Mouse (Mus musculus): ENCODE data around the gene 1600002K03Rik. TPM values are rescaled to one million over a fixed set of nuclear protein-coding genes. Genes with fewer than 3 reads are reported as not detected.
"Not testable (repeated sequence)": the region's sequence is repeated elsewhere in the genome, so short reads cannot be mapped to it uniquely, and the experiment has no call there.

Gene 1600002K03Rik
- total RNA-seq, 2 experiments from 2014 or later = 4.2 to 5.7 TPM

DNA sequence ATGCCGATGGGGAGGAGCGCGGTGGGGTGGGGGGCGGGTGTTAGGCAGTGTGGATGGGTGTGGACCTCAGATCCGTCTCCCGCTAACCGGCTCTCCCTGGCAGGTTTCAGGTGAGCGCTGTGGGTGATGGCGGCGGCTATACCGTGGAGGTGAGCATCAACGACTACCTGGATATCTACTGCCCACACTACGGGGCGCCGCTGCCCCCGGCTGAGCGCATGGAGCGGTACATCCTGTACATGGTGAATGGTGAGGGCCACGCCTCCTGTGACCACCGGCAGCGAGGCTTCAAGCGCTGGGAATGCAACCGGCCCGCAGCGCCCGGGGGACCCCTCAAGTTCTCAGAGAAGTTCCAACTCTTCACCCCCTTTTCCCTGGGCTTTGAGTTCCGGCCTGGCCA is 13.9 kb downstream of the 1600002K03Rik start:
- no peak for DNase-seq

- DNase-seq = no peak
These were observed 15.0 kb downstream of the 1600002K03Rik start for GRCm38 (mm10) chr10:80187739-80188138.

DNA sequence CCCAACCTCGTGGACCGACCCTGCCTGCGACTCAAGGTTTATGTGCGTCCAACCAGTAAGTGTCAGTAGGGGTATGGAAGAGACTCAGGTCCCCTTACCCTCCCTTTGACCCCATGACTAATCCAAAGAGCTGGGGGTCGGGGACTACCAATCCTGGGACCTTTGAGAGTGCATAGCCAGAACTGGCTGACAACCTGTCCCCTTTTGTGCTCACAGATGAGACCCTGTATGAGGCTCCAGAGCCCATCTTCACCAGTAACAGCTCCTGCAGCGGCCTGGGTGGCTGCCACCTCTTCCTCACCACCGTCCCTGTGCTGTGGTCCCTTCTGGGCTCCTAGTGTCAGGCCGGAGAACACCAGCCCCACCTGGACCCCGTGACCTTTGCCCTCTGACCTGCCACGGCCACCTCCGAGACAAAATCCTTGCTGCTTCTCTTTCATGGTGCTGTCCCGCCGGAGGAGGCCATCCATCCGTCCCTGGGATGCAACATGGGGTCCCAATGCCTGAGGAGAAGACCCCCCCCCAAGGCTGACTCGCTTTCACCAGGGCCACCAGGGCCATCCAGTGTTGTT is 15.8 kb downstream of the 1600002K03Rik start:
- no peak for DNase-seq

DNA sequence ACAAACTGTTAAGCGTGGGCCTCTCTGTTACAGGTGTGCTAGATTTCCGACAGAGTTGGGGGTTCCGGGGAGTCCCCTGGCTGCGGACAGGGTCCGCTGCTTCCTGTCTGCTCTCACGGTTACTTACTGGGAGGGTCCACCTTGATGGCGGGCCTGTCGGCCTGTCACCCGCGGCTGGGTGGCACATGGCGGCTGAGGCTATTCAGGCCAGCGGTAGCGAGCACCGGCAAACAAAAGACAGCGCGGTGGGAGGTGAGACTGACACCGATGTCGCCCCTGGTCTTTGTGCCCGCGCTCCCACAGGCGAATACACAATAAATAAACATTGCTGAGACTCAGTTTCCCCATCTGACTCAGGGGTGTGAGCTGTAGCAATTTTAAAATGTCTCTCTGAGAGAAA is 17.3 kb downstream of the 1600002K03Rik start:
- no peak for DNase-seq

GRCm38 (mm10) chr10:80190491-80191051 is 17.8 kb downstream of the 1600002K03Rik start:
- peak in 1 of 2 experiments; percentile 51 for DNase-seq

- no peak for DNase-seq
These were observed 21.2 kb downstream of the 1600002K03Rik start for GRCm38 (mm10) chr10:80193976-80194375.

GRCm38 (mm10) chr10:80194441-80194840 is 21.7 kb downstream of the 1600002K03Rik start:
- no peak for DNase-seq

- DNase-seq = no peak
These were observed 23.4 kb downstream of the 1600002K03Rik start for GRCm38 (mm10) chr10:80196167-80196566.

DNA sequence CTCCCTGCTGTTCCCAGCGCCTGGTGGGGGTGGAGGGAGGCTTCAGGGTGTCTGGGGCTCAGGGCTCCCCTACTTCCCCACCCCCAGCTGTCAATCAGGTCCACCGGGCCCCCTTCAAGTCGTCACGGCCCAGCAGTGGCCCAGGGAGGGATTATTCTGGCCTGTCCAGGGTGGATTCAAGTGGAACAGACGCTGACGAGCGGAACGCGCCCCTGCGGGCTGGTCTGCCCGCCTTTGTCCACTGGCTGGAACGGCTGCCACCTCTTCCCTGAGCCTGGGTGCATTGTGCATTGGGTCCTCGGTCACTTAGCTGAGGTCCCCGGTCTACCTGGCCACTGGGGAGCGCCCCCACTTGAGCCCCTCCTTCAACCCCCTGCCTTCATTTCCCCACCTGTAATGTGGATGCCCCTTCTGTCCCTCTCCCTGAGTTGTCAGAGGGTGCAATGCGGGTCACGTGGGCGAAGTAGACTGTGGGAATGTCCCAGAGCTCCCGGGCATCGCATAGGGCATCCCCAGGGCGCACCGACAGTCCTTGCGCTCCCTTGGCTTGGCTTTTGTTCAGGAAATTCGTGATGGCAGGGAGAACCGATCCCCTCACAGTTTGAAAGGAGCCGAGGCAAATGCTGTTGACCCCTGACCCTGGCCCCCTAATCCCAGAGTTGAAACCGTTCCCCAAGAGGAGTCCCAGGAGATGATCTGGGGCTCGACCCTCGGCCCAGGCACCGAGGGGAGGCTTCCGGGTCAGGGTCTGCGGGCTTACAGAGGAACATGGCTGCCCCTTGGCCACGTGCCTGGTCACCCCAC is 24.2 kb downstream of the 1600002K03Rik start:
- DNase-seq = no peak

GRCm38 (mm10) chr10:80199440-80200008 is 26.8 kb downstream of the 1600002K03Rik start:
- peak; percentile 88 to 89 for DNase-seq

GRCm38 (mm10) chr10:80200485-80200884 is 27.7 kb downstream of the 1600002K03Rik start:
- DNase-seq = no peak

GRCm38 (mm10) chr10:80204055-80204454 is 31.3 kb downstream of the 1600002K03Rik start:
- DNase-seq = no peak

GRCm38 (mm10) chr10:80207201-80207600 is 34.5 kb downstream of the 1600002K03Rik start:
- no peak for DNase-seq

GRCm38 (mm10) chr10:80207676-80208075 is 34.9 kb downstream of the 1600002K03Rik start:
- no peak for DNase-seq

GRCm38 (mm10) chr10:80208248-80208647 is 35.5 kb downstream of the 1600002K03Rik start:
- no peak for DNase-seq

DNA sequence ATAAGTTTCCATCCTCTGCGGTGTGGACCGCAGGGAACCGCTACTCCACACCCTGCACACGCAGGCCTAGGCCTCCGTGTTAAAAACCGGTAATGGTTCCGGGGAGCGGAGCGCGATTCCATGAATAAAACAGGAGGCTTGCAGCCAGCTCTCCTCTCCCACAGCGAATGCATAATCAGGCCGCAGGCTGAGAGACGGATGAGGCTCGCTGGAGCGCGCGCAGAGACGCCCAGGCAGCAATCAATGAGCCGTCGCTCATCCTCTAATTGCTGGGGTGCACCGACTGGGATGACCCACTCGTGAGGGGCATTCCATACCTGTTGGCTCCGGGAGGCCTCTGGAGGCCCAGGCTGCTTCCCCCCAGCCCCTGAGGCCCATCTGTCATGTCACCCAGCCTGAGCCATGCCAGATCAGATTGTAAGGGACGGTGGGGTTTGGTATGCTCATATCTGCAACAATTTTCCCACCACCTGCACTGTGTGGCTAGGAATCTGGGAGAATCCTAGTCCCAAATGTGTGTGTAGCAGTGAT is 36.2 kb downstream of the 1600002K03Rik start:
- DNase-seq = no peak

GRCm38 (mm10) chr10:80211547-80212103 is 38.9 kb downstream of the 1600002K03Rik start:
- not testable (repeated sequence) for DNase-seq

- DNase-seq = no peak
These were observed 42.5 kb downstream of the 1600002K03Rik start for GRCm38 (mm10) chr10:80215048-80215772.

DNA sequence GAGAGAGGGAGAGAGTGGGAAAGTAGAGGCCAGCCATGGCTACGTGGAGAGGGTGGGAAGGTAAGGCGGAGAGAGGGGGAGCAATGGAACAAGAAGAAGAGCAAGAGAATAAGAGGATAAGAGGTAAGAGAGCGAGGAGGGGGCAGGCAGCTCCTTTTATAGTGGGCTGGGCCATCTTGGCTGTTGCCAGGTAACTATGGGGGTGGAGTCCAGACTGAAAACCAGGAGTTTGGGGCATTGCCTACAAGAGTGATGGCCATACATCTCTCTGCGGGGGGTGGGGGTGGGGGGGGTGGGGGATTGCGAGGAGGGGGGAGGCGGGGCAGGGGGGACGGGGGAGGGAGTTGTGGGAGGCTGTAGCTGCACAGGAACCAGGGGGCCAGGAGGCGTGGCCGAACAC is 47.9 kb downstream of the 1600002K03Rik start:
- DNase-seq = no peak

DNA sequence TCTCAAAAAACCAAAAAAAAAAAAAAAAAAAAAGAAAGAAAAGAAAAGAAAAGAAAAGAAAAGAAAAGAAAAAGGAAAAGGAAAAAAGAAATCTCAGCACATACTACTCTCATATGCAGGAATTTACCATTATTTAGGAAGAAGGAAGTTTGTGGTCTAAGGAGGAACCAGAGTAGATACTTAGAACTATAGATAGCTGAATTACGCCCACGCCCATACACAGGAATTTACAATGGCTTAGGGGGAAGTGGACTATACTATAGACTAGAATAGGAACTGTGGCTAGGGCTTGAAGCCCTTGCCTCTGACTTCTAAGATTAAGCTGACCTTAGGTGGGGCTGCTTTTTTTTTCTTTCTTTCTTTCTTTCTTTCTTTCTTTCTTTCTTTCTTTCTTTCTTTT is 50.4 kb downstream of the 1600002K03Rik start:
- not testable (repeated sequence) for DNase-seq

All from heart, adult 18-20 months (tissue).